Mouse (Mus musculus): ENCODE results near the gene Larp1b.

DNA sequence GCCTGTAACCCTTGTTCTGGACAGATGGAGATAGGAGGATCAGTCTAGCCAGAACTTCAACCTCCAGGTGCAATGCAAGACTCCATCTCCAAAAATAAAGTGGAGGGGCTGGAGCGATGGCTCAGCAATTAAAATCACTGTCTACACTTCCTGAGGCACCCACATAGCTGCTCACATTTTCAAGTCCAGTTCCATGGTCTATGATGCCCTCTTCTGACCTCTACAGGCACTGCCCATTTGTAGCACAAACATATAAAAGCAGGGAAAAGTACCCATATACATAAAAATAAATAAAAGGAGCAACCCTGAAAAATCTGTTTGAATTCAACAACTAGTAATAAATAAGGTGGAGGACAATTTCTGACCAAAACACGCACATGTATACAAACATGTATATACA, 39.1 kb downstream of the Larp1b start:
- TF ChIP-seq EP300 (IDR thresholded peaks at IDR 0.05; ENCODE audit: low read depth) (no peak), CTCF (IDR thresholded peaks at IDR 0.05; ENCODE audit: low read depth) (peak; percentile 44)

Data from heart, postnatal 0 days (tissue).